Mouse (Mus musculus): ENCODE measurements around the gene Tnfrsf25. TPM values are rescaled to one million over a fixed set of nuclear protein-coding genes. Genes with fewer than 3 reads are reported as not detected.

Tnfrsf25 gene
- polyA plus RNA-seq (2014; fragmentation: Illumina TruSeq; extraction: RNeasy Lipid Tissue Mini Kit (QIAGEN cat#74804); ENCODE audit: low read depth, low replicate concordance): not detected

GRCm38 (mm10) chr4:152115921-152116612, at the start of gene Tnfrsf25:
TSS of gene Tnfrsf25 (plus strand) at chr4:152115934.

GRCm38 (mm10) chr4:152072121-152072601, 43.6 kb upstream of the Tnfrsf25 start, which contains the start of gene Plekhg5:
TSS of gene Plekhg5 (plus strand) at chr4:152072498.

GRCm38 (mm10) chr4:152151966-152152544, 36.3 kb downstream of the Tnfrsf25 start, which contains the start of gene Espn:
TSS of gene Espn (minus strand) at chr4:152152371.

GRCm38 (mm10) chr4:152158585-152159284, 43.0 kb downstream of the Tnfrsf25 start, which contains the start of gene Hes2:
TSS of gene Hes2 (plus strand) at chr4:152158867.

Other genes starting within 250 kb of the Tnfrsf25 start
- 34.9 TPM for gene Dnajc11, start 182.2 kb upstream of the Tnfrsf25 start, polyA plus RNA-seq (2014; fragmentation: Illumina TruSeq; extraction: RNeasy Lipid Tissue Mini Kit (QIAGEN cat#74804); ENCODE audit: low read depth, low replicate concordance)
- 0.60 TPM for gene Thap3, start 126.9 kb upstream of the Tnfrsf25 start, polyA plus RNA-seq (2014; fragmentation: Illumina TruSeq; extraction: RNeasy Lipid Tissue Mini Kit (QIAGEN cat#74804); ENCODE audit: low read depth, low replicate concordance)
- gene Phf13, start 119.7 kb upstream of the Tnfrsf25 start, polyA plus RNA-seq (2014; fragmentation: Illumina TruSeq; extraction: RNeasy Lipid Tissue Mini Kit (QIAGEN cat#74804); ENCODE audit: low read depth, low replicate concordance): 10.5 TPM
- gene Klhl21, start 107.1 kb upstream of the Tnfrsf25 start, polyA plus RNA-seq (2014; fragmentation: Illumina TruSeq; extraction: RNeasy Lipid Tissue Mini Kit (QIAGEN cat#74804); ENCODE audit: low read depth, low replicate concordance): 2.9 TPM
- 2.0 TPM for gene Zbtb48, start 88.3 kb upstream of the Tnfrsf25 start, polyA plus RNA-seq (2014; fragmentation: Illumina TruSeq; extraction: RNeasy Lipid Tissue Mini Kit (QIAGEN cat#74804); ENCODE audit: low read depth, low replicate concordance)
- gene Tas1r1, start 77.4 kb upstream of the Tnfrsf25 start, polyA plus RNA-seq (2014; fragmentation: Illumina TruSeq; extraction: RNeasy Lipid Tissue Mini Kit (QIAGEN cat#74804); ENCODE audit: low read depth, low replicate concordance): not detected
- gene Nol9, start 76.6 kb upstream of the Tnfrsf25 start, polyA plus RNA-seq (2014; fragmentation: Illumina TruSeq; extraction: RNeasy Lipid Tissue Mini Kit (QIAGEN cat#74804); ENCODE audit: low read depth, low replicate concordance): 11.6 TPM
- not detected for gene Plekhg5, start 43.4 kb upstream of the Tnfrsf25 start, polyA plus RNA-seq (2014; fragmentation: Illumina TruSeq; extraction: RNeasy Lipid Tissue Mini Kit (QIAGEN cat#74804); ENCODE audit: low read depth, low replicate concordance)
- 4.1 TPM for gene Espn, start 36.4 kb downstream of the Tnfrsf25 start, polyA plus RNA-seq (2014; fragmentation: Illumina TruSeq; extraction: RNeasy Lipid Tissue Mini Kit (QIAGEN cat#74804); ENCODE audit: low read depth, low replicate concordance)
- gene Hes2, start 42.9 kb downstream of the Tnfrsf25 start, polyA plus RNA-seq (2014; fragmentation: Illumina TruSeq; extraction: RNeasy Lipid Tissue Mini Kit (QIAGEN cat#74804); ENCODE audit: low read depth, low replicate concordance): 1.7 TPM
- gene Acot7, start 62.2 kb downstream of the Tnfrsf25 start, polyA plus RNA-seq (2014; fragmentation: Illumina TruSeq; extraction: RNeasy Lipid Tissue Mini Kit (QIAGEN cat#74804); ENCODE audit: low read depth, low replicate concordance): 2.2 TPM
- gene Gpr153, start 158.3 kb downstream of the Tnfrsf25 start, polyA plus RNA-seq (2014; fragmentation: Illumina TruSeq; extraction: RNeasy Lipid Tissue Mini Kit (QIAGEN cat#74804); ENCODE audit: low read depth, low replicate concordance): 2.1 TPM
- gene Hes3, start 175.7 kb downstream of the Tnfrsf25 start, polyA plus RNA-seq (2014; fragmentation: Illumina TruSeq; extraction: RNeasy Lipid Tissue Mini Kit (QIAGEN cat#74804); ENCODE audit: low read depth, low replicate concordance): not detected
- 9.4 TPM for gene Icmt, start 181.3 kb downstream of the Tnfrsf25 start, polyA plus RNA-seq (2014; fragmentation: Illumina TruSeq; extraction: RNeasy Lipid Tissue Mini Kit (QIAGEN cat#74804); ENCODE audit: low read depth, low replicate concordance)
- gene Rnf207, start 203.1 kb downstream of the Tnfrsf25 start, polyA plus RNA-seq (2014; fragmentation: Illumina TruSeq; extraction: RNeasy Lipid Tissue Mini Kit (QIAGEN cat#74804); ENCODE audit: low read depth, low replicate concordance): 0.82 TPM
- 461 TPM for gene Rpl22, start 209.8 kb downstream of the Tnfrsf25 start, polyA plus RNA-seq (2014; fragmentation: Illumina TruSeq; extraction: RNeasy Lipid Tissue Mini Kit (QIAGEN cat#74804); ENCODE audit: low read depth, low replicate concordance)
- gene Chd5, start 222.7 kb downstream of the Tnfrsf25 start, polyA plus RNA-seq (2014; fragmentation: Illumina TruSeq; extraction: RNeasy Lipid Tissue Mini Kit (QIAGEN cat#74804); ENCODE audit: low read depth, low replicate concordance): 0.09 TPM